Comparison of ENCODE assay signal across 10 mouse cellular contexts in genomic region chr7:73394013-73394409, GRCm38 (mm10). TPM values are rescaled to one million over a fixed set of nuclear protein-coding genes. Genes with fewer than 3 reads are reported as not detected.
DNase-seq lines count a peak whose midpoint lies in the region; ATAC-seq lines count a peak whose summit lies in the region.
"Had no signal": no experiment of that assay in that cellular context is flagged by ENCODE, and none has a peak within 500 bp of the region (broad histone marks: within the 10 kb centered on the region; RNA-seq: fewer than 3 reads in every experiment).

No protein-coding gene starts in this region.

- no peaks in the 10 kb centered on the region for H3K36me3 ChIP-seq in heart, embryonic 12.5 days
- no peaks in the 10 kb centered on the region for H3K36me3 ChIP-seq in forebrain, embryonic 14.5 days (ENCODE audit: control insufficient read depth, insufficient read depth, low read length)
- peaks cover 19% of the 10 kb centered on the region for H3K36me3 ChIP-seq in limb, embryonic 13.5 days

- no peak overlapping the region for H3K27ac ChIP-seq in heart, embryonic 12.5 days (ENCODE audit: poor library complexity, severe bottlenecking)
- peak overlapping the region; percentile 85 for H3K27ac ChIP-seq in forebrain, embryonic 14.5 days (ENCODE audit: low read depth, low read length)
- H3K27ac ChIP-seq in limb, embryonic 13.5 days = peak overlapping the region; percentile 99; the same call in 1 of the 2 replicates

- DNase-seq in heart, postnatal 25 days (ENCODE audit: low spot score) = no peak
- DNase-seq in Muller cell, postnatal 12 days (ENCODE audit: inconsistent ontology term) = peak; percentile 17
- peak; percentile 53 for DNase-seq in forebrain, embryonic 14.5 days (ENCODE audit: low spot score)
- no peak for DNase-seq in c-Kit-positive CD71-positive TER-119-positive erythroid progenitor cells, embryonic 14.5 days (ENCODE audit: low spot score)
- no peak for DNase-seq in frontal cortex, adult 2 months (ENCODE audit: extremely low spot score in 1 of 2, low spot score in 1 of 2)
- no peak for DNase-seq in cerebellum, postnatal 10 days
- DNase-seq: cerebellum, adult 8-10 months; layer of hippocampus, postnatal 36 days had no signal

- H3K9me3 ChIP-seq in heart, embryonic 12.5 days (replicated peaks) = no peaks in the 10 kb centered on the region
- no peaks in the 10 kb centered on the region for H3K9me3 ChIP-seq in forebrain, embryonic 14.5 days (replicated peaks; ENCODE audit: control insufficient read depth, low read length)
- H3K9me3 ChIP-seq in limb, embryonic 13.5 days = no peaks in the 10 kb centered on the region

- 75% methylated on average over 4 of the region's 4 CpGs for WGBS in heart, embryonic 12.5 days
- 21% methylated on average over 4 of the region's 4 CpGs for WGBS in forebrain, embryonic 14.5 days
- WGBS in limb, embryonic 13.5 days = 34% methylated on average over 4 of the region's 4 CpGs

- peak overlapping the region; percentile 98; the same call in 1 of the 2 replicates for H3K4me2 ChIP-seq in heart, embryonic 12.5 days
- H3K4me2 ChIP-seq in forebrain, embryonic 14.5 days (ENCODE audit: low read length) = peak overlapping the region; percentile 88
- H3K4me2 ChIP-seq in limb, embryonic 13.5 days (replicated peaks) = peak overlapping the region; percentile 92

- no peak overlapping the region for H3K4me3 ChIP-seq in heart, embryonic 12.5 days
- peak overlapping the region; percentile 65 for H3K4me3 ChIP-seq in forebrain, embryonic 14.5 days (ENCODE audit: low read depth, low read length)
- peak overlapping the region; percentile 90 for H3K4me3 ChIP-seq in limb, embryonic 13.5 days

- ATAC-seq in heart, embryonic 12.5 days (ENCODE audit: insufficient number of reproducible peaks, low FRiP score) = no peak
- ATAC-seq in forebrain, embryonic 14.5 days = no peak
- ATAC-seq in limb, embryonic 13.5 days (ENCODE audit: low FRiP score, low read depth) = no peak

- H3K9ac ChIP-seq in heart, embryonic 12.5 days = no peak overlapping the region
- H3K9ac ChIP-seq in forebrain, embryonic 14.5 days (ENCODE audit: low read length) = peak overlapping the region; percentile 90
- H3K9ac ChIP-seq in limb, embryonic 13.5 days = peak overlapping the region; percentile 96

- H3K4me1 ChIP-seq in heart, embryonic 12.5 days (replicated peaks) = peaks cover 25% of the 10 kb centered on the region
- H3K4me1 ChIP-seq in forebrain, embryonic 14.5 days (ENCODE audit: control insufficient read depth, insufficient read depth, low read length) = peaks cover 63% of the 10 kb centered on the region
- H3K4me1 ChIP-seq in limb, embryonic 13.5 days = peaks cover 81% of the 10 kb centered on the region

- peaks cover 53% of the 10 kb centered on the region for H3K27me3 ChIP-seq in heart, embryonic 12.5 days (replicated peaks)
- H3K27me3 ChIP-seq in forebrain, embryonic 14.5 days (replicated peaks; ENCODE audit: control insufficient read depth, insufficient read depth, low read length) = no peaks in the 10 kb centered on the region
- no peaks in the 10 kb centered on the region for H3K27me3 ChIP-seq in limb, embryonic 13.5 days

- intact Hi-C loops in heart, postnatal 25 days (cut with DNase I) = no loop called here

RNA-seq across cellular contexts. Expression of gene Rgma, which starts 18.7 kb away (rescaled TPM):
- polyA plus RNA-seq in heart, embryonic 12.5 days (2016; fragmentation: Nextera tagmentation; extraction: Ambion mirVana) = 3.5 and 3.7 TPM in 2 replicates
- 10 to 100 TPM; 61.2 to 72.2 TPM for total RNA-seq in heart, postnatal 25 days (2021)
- 20.6 and 23.6 TPM in 2 replicates for polyA plus RNA-seq in forebrain, embryonic 14.5 days (2014; fragmentation: Nextera tagmentation; extraction: Ambion mirVana)
- polyA plus RNA-seq in limb, embryonic 13.5 days (2015; fragmentation: Nextera tagmentation; extraction: Ambion mirVana) = 25.3 and 25.6 TPM in 2 replicates
- polyA plus RNA-seq in frontal cortex, adult 2 months (2012; rRNA removed) = 27.9 and 31.7 TPM in 2 replicates

Comparison
In these comparisons a context has a peak if more than half of its experiments do, and no peak if none do; other contexts are left out.
1. DNase-seq: peak in Muller cell, postnatal 12 days (single experiment) and forebrain, embryonic 14.5 days (single experiment); none in heart, postnatal 25 days (single experiment), c-Kit-positive CD71-positive TER-119-positive erythroid progenitor cells, embryonic 14.5 days (single experiment), frontal cortex, adult 2 months (0 of 2) and cerebellum, postnatal 10 days (0 of 2).
2. Peak in every context shown above with its lines, with median percentiles within 50 percentile points of each other: H3K4me2 ChIP-seq.